Mouse (Mus musculus): Measurements from ENCODE around the gene Zg16.

Zg16 gene

GRCm38 (mm10) chr7:127021563-127022527 is 65.3 kb downstream of the Zg16 start:
- no peak for DNase-seq (ENCODE audit: low read depth, low spot score)

GRCm38 (mm10) chr7:127020901-127021562 is 66.1 kb downstream of the Zg16 start, which contains the start of the genes Gm42742 and Prrt2:
Gene Gm42742, minus strand, starts transcription at chr7:127021097.
Gene Prrt2, minus strand, starts transcription at chr7:127021211.
- DNase-seq (ENCODE audit: low read depth, low spot score), result no peak

- DNase-seq (ENCODE audit: low read depth, low spot score), result no peak
Observed at GRCm38 (mm10) chr7:127020491-127020890, 66.6 kb downstream of the Zg16 start.

- DNase-seq (ENCODE audit: low read depth, low spot score), result no peak
Observed at GRCm38 (mm10) chr7:127020031-127020430, 67.1 kb downstream of the Zg16 start.

- no peak for DNase-seq (ENCODE audit: low read depth, low spot score)
Observed at GRCm38 (mm10) chr7:127019306-127019960, 67.7 kb downstream of the Zg16 start.

- DNase-seq (ENCODE audit: low read depth, low spot score), result no peak
Observed at GRCm38 (mm10) chr7:127018416-127019305, 68.5 kb downstream of the Zg16 start.

GRCm38 (mm10) chr7:127017950-127018345 is 69.2 kb downstream of the Zg16 start:
- no peak for DNase-seq (ENCODE audit: low read depth, low spot score)

- peak; percentile 100 for DNase-seq (ENCODE audit: low read depth, low spot score)
Observed at GRCm38 (mm10) chr7:127016971-127017949, 69.9 kb downstream of the Zg16 start, which contains the start of gene Pagr1a. Gene Pagr1a, minus strand, starts transcription at chr7:127017352.

- no peak for DNase-seq (ENCODE audit: low read depth, low spot score)
Observed at GRCm38 (mm10) chr7:127016486-127016938, 70.6 kb downstream of the Zg16 start.

GRCm38 (mm10) chr7:127016481-127016485 is 70.8 kb downstream of the Zg16 start, which contains the start of gene Pagr1b:
Gene Pagr1b, minus strand, starts transcription at chr7:127016484.
- DNase-seq (ENCODE audit: low read depth, low spot score), result no peak

GRCm38 (mm10) chr7:127016081-127016480 is 71.0 kb downstream of the Zg16 start:
- no peak for DNase-seq (ENCODE audit: low read depth, low spot score)

GRCm38 (mm10) chr7:127014993-127015392 is 72.1 kb downstream of the Zg16 start:
- DNase-seq (ENCODE audit: low read depth, low spot score), result no peak

- no peak for DNase-seq (ENCODE audit: low read depth, low spot score)
Observed at GRCm38 (mm10) chr7:127014320-127014719, 72.8 kb downstream of the Zg16 start, which contains the start of gene Mvp. Gene Mvp, minus strand, starts transcription at chr7:127014621.

- DNase-seq (ENCODE audit: low read depth, low spot score), result no peak
Observed at GRCm38 (mm10) chr7:127013385-127013784, 73.7 kb downstream of the Zg16 start.

- no peak for DNase-seq (ENCODE audit: low read depth, low spot score)
Observed at GRCm38 (mm10) chr7:127012845-127013244, 74.3 kb downstream of the Zg16 start.

- DNase-seq (ENCODE audit: low read depth, low spot score), result no peak
Observed at GRCm38 (mm10) chr7:127012374-127012773, 74.8 kb downstream of the Zg16 start.

- DNase-seq (ENCODE audit: low read depth, low spot score), result no peak
Observed at GRCm38 (mm10) chr7:127011717-127012116, 75.4 kb downstream of the Zg16 start.

GRCm38 (mm10) chr7:127011051-127011450 is 76.1 kb downstream of the Zg16 start:
- DNase-seq (ENCODE audit: low read depth, low spot score), result no peak

- DNase-seq (ENCODE audit: low read depth, low spot score), result no peak
Observed at GRCm38 (mm10) chr7:127009307-127010085, 77.6 kb downstream of the Zg16 start.
